Mouse (Mus musculus): ENCODE measurements around the gene Prpf38b.

- TF ChIP-seq POLR2A (IDR thresholded peaks at IDR 0.05; ENCODE audit: low read depth, low read length) (no peak), JUND (conservative IDR thresholded peaks at IDR 0.05; ENCODE audit: low read depth, low read length) (no peak), MYC (IDR thresholded peaks at IDR 0.05; ENCODE audit: low read depth, low read length) (no peak), CTCF (conservative IDR thresholded peaks at IDR 0.05 in 1 of 2, IDR thresholded peaks at IDR 0.05 in 1 of 2; ENCODE audit: low read depth in 2 of 2, low read length in 2 of 2) (no peak), ELF1 (IDR thresholded peaks at IDR 0.05; ENCODE audit: low read depth, low read length) (no peak), USF2 (conservative IDR thresholded peaks at IDR 0.05; ENCODE audit: low read depth, low read length) (no peak), EP300 (IDR thresholded peaks at IDR 0.05; ENCODE audit: low read length) (no peak), ZMIZ1 (IDR thresholded peaks at IDR 0.05; ENCODE audit: low read depth, low read length) (no peak), HCFC1 (IDR thresholded peaks at IDR 0.05; ENCODE audit: low read depth, low read length) (no peak)
These were observed 45.9 kb downstream of the Prpf38b start for GRCm38 (mm10) chr3:108865676-108866075.
